Mouse (Mus musculus) frontal cortex, postnatal 36 days (tissue): ENCODE measurements around the gene Ap4e1.

ENCODE experiments used
- DNase-seq, 2 experiments: peaks; one replicate each; pipeline ENCODE4 v3.0.0; 2022; ENCODE audit warnings: low spot score in 2 of 2

The Ap4e1 gene

DNA sequence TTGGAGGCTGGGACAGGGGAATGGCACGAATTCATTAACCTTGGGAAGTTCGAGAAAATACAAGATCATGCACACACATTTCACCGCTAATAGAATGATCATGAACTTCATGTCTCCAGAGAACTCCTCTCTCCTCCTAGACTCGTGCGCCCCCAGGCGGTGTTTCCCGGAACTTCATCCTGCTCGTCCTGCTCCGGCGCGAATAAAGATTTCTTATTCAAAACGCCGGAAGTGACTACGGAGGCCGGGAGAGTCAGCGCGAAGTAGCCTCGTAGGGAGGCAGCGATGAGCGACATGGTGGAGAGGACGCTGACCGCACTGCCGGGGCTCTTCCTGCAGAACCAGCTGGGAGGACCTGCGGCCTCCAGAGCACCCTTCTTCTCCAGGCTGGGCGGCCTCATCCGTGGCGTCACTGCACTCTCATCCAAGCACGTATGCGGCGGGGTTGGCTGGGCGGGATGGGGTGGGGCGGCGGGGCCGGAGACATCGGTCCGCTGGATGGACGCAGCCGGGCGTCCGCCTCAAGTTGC lies at the start of gene Ap4e1:
Ap4e1 (plus strand) TSS at position 249 of the 530 bp plus-strand sequence.
- peak; percentile 95 to 100 for DNase-seq

DNA sequence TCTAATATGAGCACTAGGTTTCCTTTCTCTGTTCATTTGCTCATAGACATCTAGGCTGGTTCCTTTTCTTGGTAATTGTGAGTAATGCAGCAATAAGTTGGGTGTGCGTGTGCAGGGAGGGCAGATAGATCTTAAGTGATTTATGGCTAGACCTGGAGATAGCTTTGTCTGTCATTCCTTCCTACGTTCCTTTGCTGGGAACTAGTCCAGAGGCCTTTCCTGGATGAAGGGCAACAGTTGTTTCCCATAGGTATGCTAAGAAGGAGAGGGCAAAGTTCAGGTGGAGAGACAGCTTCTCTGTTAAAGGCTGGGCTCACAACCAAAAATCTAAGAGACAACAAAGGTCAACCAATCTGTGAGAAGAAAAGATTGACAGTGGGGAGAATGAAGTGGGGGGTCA lies 46.8 kb upstream of the Ap4e1 start:
- DNase-seq: no peak

DNA sequence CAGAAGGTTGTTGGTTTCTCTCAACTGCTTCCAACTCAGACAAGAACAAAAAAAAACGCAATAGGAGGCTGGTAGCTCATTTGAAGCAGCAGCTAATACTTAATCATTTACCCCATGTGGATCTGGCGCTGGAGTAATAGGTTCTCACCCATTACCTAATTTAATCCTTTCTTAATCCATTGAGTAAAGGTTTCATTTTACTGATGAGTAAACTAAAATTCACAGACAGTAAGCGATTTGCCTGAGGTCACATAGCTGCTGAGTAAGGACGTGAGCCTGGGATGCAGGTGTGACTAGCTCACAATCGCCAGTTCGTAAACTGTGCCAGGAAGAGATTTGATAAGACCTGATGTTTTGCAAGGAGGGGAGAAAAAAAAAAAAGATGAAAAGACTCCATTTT lies 31.1 kb upstream of the Ap4e1 start:
- DNase-seq: no peak

DNA sequence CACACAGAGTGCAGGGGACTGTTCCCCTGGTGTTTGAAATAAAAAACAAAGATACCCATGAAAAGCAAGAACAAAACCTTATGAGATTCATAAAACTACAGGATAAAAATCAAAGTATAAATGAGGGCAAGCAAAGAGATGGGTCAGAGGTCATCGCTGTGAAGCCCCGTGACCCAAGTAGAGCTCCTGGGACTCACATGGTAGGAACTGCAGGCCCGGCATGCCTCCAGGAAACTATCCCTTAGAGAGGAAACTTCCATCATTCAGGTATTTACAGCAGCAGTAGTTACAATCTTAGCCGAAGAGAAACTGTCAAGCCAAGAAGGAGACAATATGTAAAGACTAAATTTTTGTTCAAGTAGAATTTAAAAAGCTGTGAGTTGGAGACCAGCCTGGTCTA lies 25.3 kb upstream of the Ap4e1 start:
- no peak for DNase-seq

DNA sequence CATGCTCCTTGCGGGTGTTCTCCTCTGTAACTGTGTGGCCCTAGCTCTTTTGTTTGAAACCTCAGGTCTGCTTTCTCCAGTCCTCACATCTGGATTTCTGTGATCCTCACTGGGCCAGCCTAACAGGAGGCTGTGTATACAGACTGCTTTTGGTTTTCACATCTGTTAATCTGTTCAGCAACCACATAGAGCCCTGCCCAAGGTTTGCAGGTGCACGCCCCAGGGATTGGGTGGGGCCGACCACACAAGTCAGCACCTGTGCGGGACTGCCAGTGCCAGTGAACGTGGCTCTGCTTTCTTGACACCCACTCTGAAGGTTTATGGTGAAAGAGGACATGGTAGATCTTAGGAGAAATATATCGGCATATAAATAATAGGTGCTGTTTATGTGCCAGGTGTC lies 18.6 kb upstream of the Ap4e1 start:
- DNase-seq: no peak

DNA sequence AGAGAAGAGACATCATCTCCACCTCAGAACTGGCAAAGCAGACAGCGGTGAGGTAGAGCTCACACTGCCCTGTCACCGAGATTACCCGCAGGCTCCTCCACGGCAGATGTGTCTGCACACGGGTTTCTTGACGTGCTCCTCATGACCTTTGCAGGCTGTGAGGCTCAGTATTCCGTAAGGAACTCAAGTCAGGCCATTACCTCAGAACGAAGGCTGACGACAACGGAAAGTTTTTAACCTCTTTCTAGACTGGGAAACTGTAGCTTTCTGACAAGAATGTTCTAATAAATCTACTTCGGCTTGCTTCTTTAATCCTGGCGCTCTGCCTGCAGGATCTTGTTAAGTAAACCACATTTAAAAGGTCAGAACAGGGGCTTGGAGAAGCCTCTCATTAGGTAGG lies 15.8 kb upstream of the Ap4e1 start:
- DNase-seq: no peak

DNA sequence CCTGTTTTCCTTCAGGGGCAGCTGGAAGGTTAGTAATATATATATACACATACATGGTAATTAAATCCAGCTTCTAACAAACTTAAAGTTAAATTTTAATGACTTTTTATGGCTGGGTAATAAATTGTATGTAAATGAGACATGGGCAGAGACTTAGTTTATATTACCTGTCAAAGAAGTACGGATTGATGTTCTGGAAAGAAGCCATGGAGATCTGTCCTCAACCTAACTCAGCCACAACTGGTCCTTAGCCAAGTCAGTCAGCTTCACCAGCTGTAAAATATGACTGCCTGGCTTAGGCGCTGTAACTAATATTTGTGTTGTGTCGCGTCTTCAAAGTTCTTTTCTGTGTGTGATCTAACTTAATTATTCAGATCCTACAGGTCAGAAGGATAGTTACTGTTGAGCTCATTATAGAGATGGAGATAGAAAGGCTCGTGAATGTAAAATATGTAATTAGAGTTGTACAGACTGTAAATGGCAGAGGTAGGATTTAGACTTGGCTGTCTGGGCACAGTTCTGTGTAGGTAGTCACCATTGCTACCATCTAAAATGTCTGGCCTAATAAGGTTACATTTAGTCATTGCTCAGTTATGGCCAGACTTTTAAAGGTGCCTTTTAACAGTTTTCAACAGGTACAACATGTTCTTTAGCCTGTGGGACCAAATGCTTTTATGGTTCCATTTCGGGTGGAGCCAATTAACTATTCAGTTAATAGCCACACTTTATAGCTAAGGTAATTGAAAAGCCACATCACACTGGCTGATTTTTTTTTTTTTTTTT lies 13.9 kb upstream of the Ap4e1 start:
- no peak for DNase-seq

DNA sequence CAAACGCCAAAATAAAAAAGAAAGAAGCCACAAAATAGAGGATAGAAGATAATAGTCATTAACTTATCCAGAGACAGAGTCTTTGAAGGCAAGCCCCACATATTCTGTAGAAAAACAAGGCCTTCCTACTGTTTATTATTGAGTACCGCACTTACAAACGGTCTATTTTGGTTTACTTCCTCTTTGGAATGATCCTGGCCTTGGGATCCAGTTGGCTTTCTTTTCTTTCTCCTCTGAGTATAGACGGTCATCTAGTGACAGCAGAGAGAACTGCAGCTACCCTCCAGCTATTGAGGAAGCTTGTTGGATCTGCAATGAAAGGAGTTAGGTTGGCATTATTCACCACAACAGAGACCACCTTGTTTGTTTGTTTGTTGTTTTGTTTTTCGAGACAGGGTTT lies 11.8 kb upstream of the Ap4e1 start:
- DNase-seq: peak; percentile 33 to 74

DNA sequence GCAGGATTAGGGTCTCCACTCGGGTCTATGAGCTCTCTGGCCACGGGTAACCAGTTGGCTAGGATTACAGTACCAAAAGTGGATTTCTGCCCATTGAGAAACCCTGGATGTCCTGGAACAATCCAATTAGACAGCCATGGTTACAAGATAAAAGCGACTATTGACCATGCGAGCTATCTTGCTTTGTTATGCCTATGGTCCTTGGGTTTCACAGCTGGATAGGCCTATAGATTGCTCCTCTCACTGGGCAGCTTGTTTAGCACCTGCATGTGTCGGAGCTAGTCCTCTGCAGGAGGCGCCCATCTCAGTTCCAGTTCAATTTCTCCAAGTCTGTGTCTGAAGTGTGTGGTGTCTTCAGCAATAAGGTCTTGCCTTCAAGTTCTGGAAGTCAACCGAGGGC lies 10.3 kb upstream of the Ap4e1 start:
- no peak for DNase-seq

DNA sequence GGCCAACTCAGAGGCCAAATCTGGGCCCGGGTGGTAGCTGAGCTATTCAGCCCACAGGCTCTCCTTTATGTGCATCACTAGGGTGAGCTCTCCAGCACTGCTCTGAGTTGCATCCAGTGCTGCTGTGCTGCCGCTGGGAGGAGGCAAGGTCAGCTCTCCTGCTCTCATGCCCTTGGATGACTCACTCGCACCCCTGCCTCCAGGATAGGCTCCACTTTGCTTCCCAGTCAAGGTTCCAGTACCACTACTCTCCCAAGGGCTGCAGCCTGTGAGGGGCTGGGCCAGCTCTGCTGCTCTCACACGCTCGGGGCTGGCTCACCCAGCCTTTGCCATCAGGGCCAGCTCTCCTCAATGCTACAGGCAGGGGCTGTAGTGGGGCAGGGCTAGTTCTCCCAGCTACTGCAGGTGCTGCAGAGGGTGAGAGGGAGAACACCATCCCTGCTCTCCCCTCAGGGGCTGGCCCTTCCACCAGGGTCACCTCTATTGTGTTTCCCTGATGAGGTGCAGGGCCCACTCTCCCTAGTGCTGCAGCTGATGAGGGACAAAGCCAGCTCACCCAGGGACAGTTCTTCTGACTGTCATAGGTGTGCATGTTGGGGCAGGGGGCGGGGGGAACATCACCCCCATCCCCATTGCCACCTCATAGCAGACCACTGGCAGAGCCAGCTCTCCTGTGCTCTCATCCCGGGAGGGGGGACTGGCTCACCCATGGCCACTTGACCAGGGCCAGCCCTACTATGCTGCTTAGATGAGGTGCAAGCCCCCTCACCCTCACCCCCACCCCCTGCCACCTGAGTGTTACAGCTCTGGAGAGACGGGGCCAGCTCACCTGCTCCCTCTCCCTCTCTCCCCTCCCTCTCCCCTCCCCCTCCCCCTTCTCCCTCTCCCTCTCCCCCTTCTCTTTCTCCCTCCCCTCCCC lies 7.9 kb upstream of the Ap4e1 start:
- no peak for DNase-seq

DNA sequence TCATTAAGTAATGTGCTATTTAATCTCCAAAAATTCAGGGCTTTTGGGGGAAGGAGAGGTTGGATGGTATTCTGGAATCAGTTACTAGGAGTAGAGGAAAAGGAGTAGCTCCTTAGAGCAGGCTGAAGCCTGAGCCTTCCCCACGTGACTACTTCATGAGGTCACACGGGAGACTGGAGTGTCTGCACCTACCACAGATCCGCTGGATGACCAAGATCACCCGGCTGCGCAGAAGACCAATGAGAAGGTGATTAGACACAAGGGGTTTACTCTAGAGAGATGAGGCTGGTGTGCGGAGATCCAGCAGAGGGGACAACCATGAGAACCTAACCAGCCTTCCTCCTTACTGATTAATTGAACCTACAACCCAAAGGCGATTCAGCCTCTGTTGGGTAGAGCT lies 4.5 kb upstream of the Ap4e1 start:
- DNase-seq: no peak

DNA sequence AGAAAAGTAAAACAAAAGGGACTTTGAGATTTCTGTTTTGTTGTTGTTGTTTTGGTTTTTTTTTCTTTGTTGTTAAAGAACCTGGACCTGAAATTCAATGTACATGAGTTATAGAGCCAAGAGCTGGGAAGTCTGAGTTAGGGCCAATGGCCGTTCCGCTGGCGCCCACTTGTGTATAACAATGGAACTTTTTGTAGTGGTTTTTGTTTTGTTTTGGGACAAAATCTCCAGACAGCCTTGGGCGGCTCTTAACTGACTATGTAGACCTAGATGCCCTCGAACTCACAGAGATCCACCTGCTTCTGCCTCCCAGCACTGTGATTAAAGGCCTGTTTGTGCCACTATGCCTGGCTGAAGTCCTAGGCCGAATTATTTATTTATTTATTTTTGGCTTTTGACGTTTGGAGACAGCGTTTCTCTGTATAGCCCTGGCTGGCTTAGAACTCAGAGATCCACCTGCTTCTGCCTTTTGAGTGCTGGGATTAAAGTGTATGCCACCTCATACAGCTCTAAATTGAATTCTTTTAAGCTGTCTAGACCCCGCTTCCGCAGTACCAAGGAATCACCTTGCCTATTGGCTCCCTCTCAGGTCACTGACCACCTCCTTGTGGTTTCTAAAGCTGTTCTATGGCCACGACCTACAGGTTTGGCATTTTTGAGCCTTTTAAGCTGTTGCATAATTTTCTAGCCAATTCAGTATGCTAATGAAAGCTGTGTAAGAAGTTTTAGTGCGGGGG lies 1.7 kb upstream of the Ap4e1 start:
- DNase-seq: peak in 1 of 2 experiments; percentile 53

DNA sequence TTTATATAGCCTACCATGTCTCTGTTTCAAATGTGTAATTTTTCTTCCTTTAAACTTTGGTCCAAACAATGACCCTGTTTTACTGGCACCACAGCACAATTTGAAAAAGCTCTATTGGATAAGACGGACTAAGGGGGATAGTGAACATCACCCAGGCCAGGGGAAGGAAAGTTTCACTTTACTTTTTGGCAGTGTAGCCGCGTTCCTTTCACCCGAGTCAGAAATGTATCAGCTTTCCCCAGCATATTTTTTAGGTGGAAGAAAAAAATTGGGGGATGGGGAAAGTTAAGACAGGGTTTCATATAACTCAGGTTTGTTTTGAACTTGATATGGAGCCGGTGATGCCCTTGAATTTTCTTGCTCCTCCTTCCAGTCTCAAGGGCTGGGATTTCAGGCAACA lies 1.0 kb upstream of the Ap4e1 start:
- no peak for DNase-seq

DNA sequence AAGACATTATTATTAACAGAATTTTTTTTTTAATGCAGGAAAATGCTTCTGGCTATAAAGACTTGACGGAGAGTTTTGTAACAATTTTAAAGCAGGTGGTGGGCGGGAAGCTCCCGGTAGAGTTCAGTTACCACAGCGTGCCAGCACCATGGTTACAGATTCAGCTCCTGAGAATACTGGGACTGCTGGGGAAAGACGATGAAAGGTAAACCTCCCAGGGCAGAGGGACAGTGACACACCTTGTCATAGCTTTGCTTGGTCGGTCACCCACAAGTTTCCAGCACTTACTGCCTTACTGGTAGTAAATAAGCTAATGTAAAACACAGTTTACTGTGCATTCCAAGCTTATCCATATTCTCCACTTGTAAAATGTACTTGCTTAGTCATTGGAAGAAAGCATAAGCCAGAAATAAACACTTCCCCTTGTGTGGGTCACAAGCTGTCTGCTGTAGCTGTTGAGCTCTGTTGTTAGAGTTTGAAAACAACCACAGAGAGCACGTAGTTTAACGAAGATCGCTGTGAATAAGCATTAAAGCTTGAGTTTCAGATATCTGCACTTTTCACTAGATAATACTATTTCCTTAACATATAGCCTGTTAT lies 26.6 kb downstream of the Ap4e1 start:
- DNase-seq: peak; percentile 58 to 67

DNA sequence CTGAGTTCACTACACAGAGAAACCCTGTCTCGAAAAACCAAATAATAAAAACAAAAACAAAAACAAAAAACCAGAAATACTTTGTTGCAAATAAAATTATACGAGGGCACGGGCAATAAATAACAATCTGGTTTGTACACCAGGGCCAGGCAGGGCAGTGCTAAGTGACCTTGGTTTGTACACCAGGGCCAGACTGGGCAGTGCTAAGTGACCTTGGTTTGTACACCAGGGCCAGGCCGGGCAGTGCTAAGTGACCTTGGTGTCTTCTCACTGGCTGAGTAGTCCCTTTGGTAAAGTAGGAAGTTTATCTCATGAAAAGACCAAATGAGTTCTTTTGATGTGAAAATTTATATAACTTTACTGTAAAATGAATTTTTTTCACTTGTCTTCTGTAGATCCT lies 28.8 kb downstream of the Ap4e1 start:
- no peak for DNase-seq

DNA sequence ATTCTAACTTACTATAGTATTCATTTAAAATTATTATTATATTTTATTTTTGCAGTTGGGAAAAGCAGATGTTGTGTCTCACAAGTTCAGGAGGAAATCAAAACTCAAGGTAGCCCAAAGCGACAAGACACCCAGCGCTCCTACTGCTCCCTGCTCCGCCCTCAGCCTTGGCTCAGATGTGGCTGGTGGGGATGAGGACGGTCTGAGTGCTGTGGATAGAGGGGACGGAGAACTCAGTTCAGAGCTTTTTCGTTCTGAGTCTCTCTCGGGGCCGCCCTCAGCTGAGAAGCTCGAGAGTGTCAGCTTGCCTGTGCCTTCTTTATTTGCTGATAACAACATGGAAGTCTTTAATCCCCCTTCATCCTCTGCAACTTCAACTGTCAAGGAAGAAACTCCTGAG lies 53.0 kb downstream of the Ap4e1 start:
- no peak for DNase-seq

DNA sequence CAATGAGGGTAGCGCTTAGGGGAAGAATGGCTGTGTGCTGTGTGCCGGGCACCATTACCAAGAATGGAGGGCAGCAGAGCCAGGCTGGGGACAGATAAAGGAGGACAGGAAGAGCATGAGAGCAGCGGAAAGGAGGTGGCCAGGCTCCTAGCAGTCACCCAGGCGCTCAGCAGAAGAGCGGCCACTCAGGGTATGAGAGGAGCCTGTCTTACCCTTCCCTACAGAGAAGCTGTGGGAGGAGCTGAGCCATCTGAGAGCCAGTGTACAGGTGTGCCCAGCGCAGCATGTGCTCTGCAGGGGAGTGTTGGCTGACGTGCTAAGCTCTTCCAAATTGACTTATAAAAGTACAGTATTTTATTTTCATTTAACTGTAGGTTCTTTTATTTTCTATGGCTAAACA lies 60.3 kb downstream of the Ap4e1 start:
- no peak for DNase-seq

DNA sequence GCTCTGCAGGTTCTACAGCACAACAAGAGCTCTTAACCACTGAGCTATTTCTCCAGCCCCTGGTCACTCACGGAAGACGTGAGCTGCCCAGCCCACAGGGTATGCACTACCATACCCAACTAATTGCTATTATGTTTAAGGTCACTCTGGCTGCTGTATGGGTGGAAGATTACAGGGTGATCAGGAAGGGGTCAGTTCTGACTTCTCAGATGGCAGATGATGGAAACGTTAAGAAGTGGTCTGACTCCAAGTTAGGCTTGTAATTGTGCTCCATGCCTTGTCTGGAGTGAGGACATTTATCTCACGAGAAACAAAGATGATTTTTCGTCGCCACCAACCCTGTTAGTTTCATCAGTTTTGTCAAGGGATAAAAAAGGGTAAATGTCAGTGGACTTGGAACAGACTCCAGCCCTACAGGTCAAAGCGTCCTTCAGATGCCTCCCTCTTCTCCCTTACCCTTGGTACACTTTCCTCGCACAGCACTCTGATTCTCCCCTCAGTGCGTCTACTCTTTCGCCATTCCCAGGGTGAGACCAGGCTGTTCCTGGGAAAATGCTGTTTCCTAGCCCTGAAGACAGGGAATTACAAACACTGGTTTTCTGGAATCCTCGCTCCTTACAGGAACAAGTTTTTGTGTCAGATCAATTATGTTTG lies 61.4 kb downstream of the Ap4e1 start:
- no peak for DNase-seq

DNA sequence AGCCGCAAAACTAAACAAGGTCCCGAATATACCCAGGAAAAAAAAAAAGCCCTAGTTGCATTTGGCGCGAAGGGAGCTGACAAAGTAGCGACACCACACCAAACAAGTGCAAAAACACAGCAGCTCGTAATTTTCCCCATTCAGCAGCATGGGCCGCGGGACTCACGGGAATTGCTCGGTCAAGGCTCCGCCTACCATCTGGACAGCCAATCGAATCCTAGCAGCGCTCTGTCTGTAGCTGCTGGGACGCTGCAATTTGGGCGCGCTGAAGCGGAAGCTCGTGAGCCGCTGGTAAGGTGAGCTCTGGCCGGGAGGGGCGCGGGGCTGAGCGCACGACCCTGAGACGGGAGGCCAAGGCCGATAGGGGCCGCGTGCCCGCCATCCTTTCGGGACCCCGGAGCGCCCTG lies 61.9 kb downstream of the Ap4e1 start, which contains the start of gene Blvra:
Blvra (plus strand) TSS at position 231 of the 407 bp plus-strand sequence.
- DNase-seq: peak; percentile 77 to 87

DNA sequence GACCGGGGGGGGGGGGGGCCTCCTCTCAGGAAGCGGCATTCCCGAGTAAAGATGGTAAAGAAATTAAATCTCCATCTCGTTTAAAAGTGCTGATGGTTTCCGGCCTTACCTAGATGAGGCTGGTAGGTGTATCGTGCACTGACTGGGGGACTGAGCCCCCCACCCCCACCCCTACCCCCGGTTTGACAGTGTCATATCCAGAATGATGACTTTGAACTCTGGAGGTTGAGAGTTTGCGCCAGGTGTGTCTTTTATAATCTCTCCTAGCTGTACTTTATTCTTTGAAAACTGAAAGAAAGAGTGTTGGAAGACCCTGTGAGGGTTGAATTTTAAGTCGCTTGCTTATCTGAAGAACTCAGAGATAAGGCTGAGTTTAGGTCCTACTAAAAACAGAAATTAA lies 62.4 kb downstream of the Ap4e1 start:
- no peak for DNase-seq

DNA sequence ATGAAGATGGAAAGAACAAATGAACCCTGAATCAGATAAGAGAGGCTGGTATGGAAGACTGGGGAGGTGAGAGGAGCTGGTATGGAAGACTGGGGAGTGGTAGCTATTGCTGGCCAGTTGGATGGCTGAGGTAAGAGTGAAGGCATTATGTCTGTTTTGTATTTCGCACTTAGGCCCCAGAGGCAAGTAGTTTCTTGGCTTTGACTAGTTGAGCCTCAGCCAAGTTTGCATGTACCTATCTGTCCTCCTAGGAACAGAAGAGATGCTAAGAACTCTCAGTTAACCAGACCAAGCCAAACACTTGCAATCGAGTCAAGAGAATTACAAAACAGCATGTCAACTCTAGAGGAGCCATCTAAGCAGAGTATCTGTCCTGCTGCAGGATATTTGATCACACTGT lies 65.6 kb downstream of the Ap4e1 start:
- DNase-seq: no peak
